Mouse (Mus musculus): ENCODE data around the gene Aicda. TPM values are rescaled to one million over a fixed set of nuclear protein-coding genes. Genes with fewer than 3 reads are reported as not detected.

The Aicda gene
- total RNA-seq, 2 experiments from 2014 or later, result not detected

GRCm38 (mm10) chr6:122600066-122600646, 46.6 kb downstream of the Aicda start:
- no peak for DNase-seq (ENCODE audit: low spot score in 2 of 2)

- no peak for DNase-seq (ENCODE audit: low spot score in 2 of 2)
These were observed 47.4 kb downstream of the Aicda start for GRCm38 (mm10) chr6:122601031-122601430.

GRCm38 (mm10) chr6:122601615-122602014, 48.0 kb downstream of the Aicda start:
- no peak for DNase-seq (ENCODE audit: low spot score in 2 of 2)

GRCm38 (mm10) chr6:122602242-122602991, 48.8 kb downstream of the Aicda start, which contains the start of gene Apobec1:
TSS of gene Apobec1 (minus strand) at chr6:122602444.
- DNase-seq (ENCODE audit: low spot score in 2 of 2), result peak; percentile 23 to 68

GRCm38 (mm10) chr6:122602992-122603322, 49.4 kb downstream of the Aicda start:
- DNase-seq (ENCODE audit: low spot score in 2 of 2), result no peak

- no peak for DNase-seq (ENCODE audit: low spot score in 2 of 2)
These were observed 50.7 kb downstream of the Aicda start for GRCm38 (mm10) chr6:122604260-122604659.

GRCm38 (mm10) chr6:122605483-122605882, 51.9 kb downstream of the Aicda start:
- DNase-seq (ENCODE audit: low spot score in 2 of 2), result no peak

GRCm38 (mm10) chr6:122606661-122607060, 53.1 kb downstream of the Aicda start:
- no peak for DNase-seq (ENCODE audit: low spot score in 2 of 2)

GRCm38 (mm10) chr6:122607700-122608099, 54.1 kb downstream of the Aicda start:
- no peak for DNase-seq (ENCODE audit: low spot score in 2 of 2)

GRCm38 (mm10) chr6:122608434-122609376, 55.1 kb downstream of the Aicda start:
- DNase-seq (ENCODE audit: low spot score in 2 of 2), result no peak

- no peak for DNase-seq (ENCODE audit: low spot score in 2 of 2)
These were observed 55.8 kb downstream of the Aicda start for GRCm38 (mm10) chr6:122609377-122609728.

GRCm38 (mm10) chr6:122609771-122610170, 56.2 kb downstream of the Aicda start, which contains the start of gene Gdf3:
TSS of gene Gdf3 (minus strand) at chr6:122610087.
- no peak for DNase-seq (ENCODE audit: low spot score in 2 of 2)

- no peak for DNase-seq (ENCODE audit: low spot score in 2 of 2)
These were observed 58.8 kb downstream of the Aicda start for GRCm38 (mm10) chr6:122612426-122612825.

Other genes with a start within 250 kb of the Aicda start
- gene M6pr, start 245.1 kb upstream of the Aicda start, total RNA-seq (2021), result 10 to 100 TPM; 44.9 to 45.3 TPM
- gene Phc1, start 213.2 kb upstream of the Aicda start, total RNA-seq (2021), result 10 to 100 TPM; 24.3 to 24.8 TPM
- gene Rimklb, start 55.0 kb upstream of the Aicda start, total RNA-seq (2021), result 1 to 10 TPM; 2.1 to 2.9 TPM
- 100 to 1,000 TPM; 226 to 237 TPM for gene Mfap5, start 48.0 kb upstream of the Aicda start, total RNA-seq (2021)
- 1 to 10 TPM; 3.1 to 4.6 TPM for gene Apobec1, start 48.6 kb downstream of the Aicda start, total RNA-seq (2021)
- not detected for gene Gdf3, start 56.3 kb downstream of the Aicda start, total RNA-seq (2021)
- gene Dppa3, start 72.6 kb downstream of the Aicda start, total RNA-seq (2021), result not detected
- not detected for gene Nanog, start 153.7 kb downstream of the Aicda start, total RNA-seq (2021)
- gene Slc2a3, start 247.8 kb downstream of the Aicda start, total RNA-seq (2021), result 1 to 10 TPM; 2.7 to 4.8 TPM

All from gastrocnemius, postnatal 4 days (tissue).